Mouse (Mus musculus) erythroblast, embryonic 14.5 days (primary cell): ENCODE measurements around the gene Zfp287.

Source experiments
- GATA1 ChIP-seq: IDR thresholded peaks from 2 replicates; pipeline ENCODE4 v1.6.1; 2012; ENCODE audit warnings: low read length, inconsistent platforms, mixed read lengths
- TAL1 ChIP-seq: IDR thresholded peaks from 3 replicates; pipeline ENCODE4 v1.6.1; 2012; ENCODE audit warnings: low read length, inconsistent platforms, mixed read lengths

GRCm38 (mm10) chr11:62758491-62758890 lies 26.8 kb upstream of the Zfp287 start:
- TF ChIP-seq TAL1 (no peak), GATA1 (no peak)
